Mouse (Mus musculus) embryonic facial prominence, embryonic 10.5 days (tissue): ENCODE data around the gene Gse1. TPM values are rescaled to one million over a fixed set of nuclear protein-coding genes. Genes with fewer than 3 reads are reported as not detected.

ENCODE experiments used
- DNase-seq: peaks from one replicate; pipeline ENCODE4 v3.0.0-alpha.2; 2017; ENCODE audit warnings: low spot score
- H3K27ac ChIP-seq: fragments of 300-500 bp; sonication (generic); replicated peaks from 2 replicates; pipeline ENCODE4 v1.5.1; 2016; ENCODE audit warnings: mild to moderate bottlenecking
- H3K27me3 ChIP-seq: fragments of 300-500 bp; sonication (generic); replicated peaks from 2 replicates; pipeline ENCODE4 v1.6.1; 2016; ENCODE audit warnings: low read depth, mild to moderate bottlenecking; ENCODE audit not compliant: poor library complexity, severe bottlenecking
- H3K36me3 ChIP-seq: fragments of 300-500 bp; sonication (generic); replicated peaks from 2 replicates; pipeline ENCODE4 v1.6.1; 2016; ENCODE audit warnings: mild to moderate bottlenecking, moderate library complexity
- H3K4me1 ChIP-seq: fragments of 300-500 bp; sonication (generic); 2 replicates; pipeline ENCODE4 v1.6.1; 2016
- H3K4me3 ChIP-seq: fragments of 300-500 bp; sonication (generic); 2 replicates; pipeline ENCODE4 v1.5.1; 2016; ENCODE audit warnings: mild to moderate bottlenecking, moderate library complexity
- H3K9me3 ChIP-seq: fragments of 300-500 bp; sonication (generic); 2 replicates; pipeline ENCODE4 v1.6.1; 2016; ENCODE audit warnings: mild to moderate bottlenecking
- WGBS: fragments of 180-500 bp; shearing (Covaris S2); methylation state at CpG from one replicate; pipeline ENCODE4 v1.1.7; 2016; 5-methylcytosine and 5-hydroxymethylcytosine counted together
- polyA plus RNA-seq: library from polyadenylated mRNA; unstranded; fragments of >200 nt; fragmentation: Nextera tagmentation; extraction: Ambion mirVana; gene quantifications from 2 replicates; pipeline ENCODE4 v1.2.1, GENCODE M21; 2016

The Gse1 gene
- polyA plus RNA-seq, 1 experiment from 2014 or later: 10.2 TPM

DNA sequence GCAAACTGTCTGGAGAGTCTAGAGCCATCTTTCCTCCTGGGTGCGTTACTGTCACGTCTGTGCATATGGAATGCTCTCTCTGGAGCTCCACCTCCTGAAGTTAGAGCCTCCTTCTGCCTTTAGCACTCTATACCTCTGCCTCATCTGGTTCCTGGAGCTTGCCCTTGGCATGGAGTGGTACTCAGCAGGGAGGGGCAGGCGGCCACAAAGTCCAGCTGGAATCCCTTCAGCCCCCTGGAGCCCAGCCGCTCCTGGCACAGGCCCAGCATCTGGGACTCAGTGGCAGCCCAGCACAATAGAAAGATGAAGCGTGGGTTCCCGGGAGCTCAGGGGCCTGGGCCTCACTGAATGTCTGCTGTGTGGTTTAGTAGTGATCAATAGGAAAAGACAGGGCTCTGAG lies 232.1 kb downstream of the Gse1 start:
- Histone ChIP-seq H3K9me3 (no peaks in the 10 kb centered on the region), H3K27ac (0 out of 2 replicates have a peak overlapping the region, but pooled peaks have one; percentile 37), H3K4me1 (peaks cover 74% of the 10 kb centered on the region), H3K4me3 (no peak overlapping the region), H3K27me3 (peaks cover 63% of the 10 kb centered on the region), H3K36me3 (no peaks in the 10 kb centered on the region)
- DNase-seq: no peak
- 71% methylated on average over 6 of the region's 6 CpGs for WGBS

DNA sequence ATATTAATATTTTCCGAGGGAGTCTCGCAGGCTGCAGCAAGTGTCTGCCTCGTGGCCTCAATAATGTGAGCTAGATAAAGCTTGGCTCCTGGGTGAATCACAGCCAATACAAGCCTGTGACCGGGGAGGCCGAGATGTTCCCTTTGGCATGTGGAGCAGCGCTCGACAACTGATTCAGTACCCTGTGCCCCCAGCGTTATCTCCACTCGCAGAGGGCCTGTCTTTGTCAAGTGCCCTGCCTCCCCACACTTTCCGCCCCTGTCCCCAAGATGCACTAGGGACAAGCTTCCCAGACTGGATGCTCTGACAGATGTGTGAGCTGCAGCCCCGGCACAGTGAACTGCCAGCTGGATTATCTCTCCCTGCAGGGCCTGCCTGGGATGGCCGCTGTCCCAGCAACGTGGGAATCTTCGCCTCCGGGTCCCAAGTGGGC lies 233.9 kb downstream of the Gse1 start:
- H3K4me1 ChIP-seq: peaks cover 72% of the 10 kb centered on the region
- no peaks in the 10 kb centered on the region for H3K9me3 ChIP-seq
- no peaks in the 10 kb centered on the region for H3K36me3 ChIP-seq
- peaks cover 71% of the 10 kb centered on the region for H3K27me3 ChIP-seq
- 44% methylated on average over 15 of the region's 15 CpGs for whole genome bisulfite sequencing
- no peak overlapping the region for H3K27ac ChIP-seq
- no peak for DNase-seq
- no peak overlapping the region for H3K4me3 ChIP-seq

DNA sequence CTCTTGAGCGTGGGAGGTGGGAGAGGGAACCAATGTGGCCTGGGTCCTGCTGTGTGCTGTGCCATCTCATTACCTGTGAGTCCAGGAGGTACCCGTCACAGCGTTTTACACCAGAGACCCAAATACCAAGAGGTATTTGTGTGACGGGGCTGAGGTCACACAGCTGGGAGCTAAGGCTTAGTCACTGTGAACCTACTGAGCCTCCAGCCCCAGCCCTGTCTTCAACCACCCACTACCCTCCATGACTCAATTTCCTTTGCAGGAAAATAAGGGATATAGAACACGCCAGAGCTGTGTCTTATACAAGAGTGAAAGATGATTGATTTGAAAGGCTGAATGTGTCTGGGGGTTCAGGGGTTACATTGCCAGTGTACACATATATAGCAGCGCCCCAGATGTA lies 234.4 kb downstream of the Gse1 start:
- no peaks in the 10 kb centered on the region for H3K9me3 ChIP-seq
- no peak overlapping the region for H3K4me3 ChIP-seq
- H3K4me1 ChIP-seq: peaks cover 75% of the 10 kb centered on the region
- no peak for DNase-seq
- peaks cover 76% of the 10 kb centered on the region for H3K27me3 ChIP-seq
- no peak overlapping the region for H3K27ac ChIP-seq
- 81% methylated on average over 6 of the region's 6 CpGs for WGBS
- no peaks in the 10 kb centered on the region for H3K36me3 ChIP-seq

DNA sequence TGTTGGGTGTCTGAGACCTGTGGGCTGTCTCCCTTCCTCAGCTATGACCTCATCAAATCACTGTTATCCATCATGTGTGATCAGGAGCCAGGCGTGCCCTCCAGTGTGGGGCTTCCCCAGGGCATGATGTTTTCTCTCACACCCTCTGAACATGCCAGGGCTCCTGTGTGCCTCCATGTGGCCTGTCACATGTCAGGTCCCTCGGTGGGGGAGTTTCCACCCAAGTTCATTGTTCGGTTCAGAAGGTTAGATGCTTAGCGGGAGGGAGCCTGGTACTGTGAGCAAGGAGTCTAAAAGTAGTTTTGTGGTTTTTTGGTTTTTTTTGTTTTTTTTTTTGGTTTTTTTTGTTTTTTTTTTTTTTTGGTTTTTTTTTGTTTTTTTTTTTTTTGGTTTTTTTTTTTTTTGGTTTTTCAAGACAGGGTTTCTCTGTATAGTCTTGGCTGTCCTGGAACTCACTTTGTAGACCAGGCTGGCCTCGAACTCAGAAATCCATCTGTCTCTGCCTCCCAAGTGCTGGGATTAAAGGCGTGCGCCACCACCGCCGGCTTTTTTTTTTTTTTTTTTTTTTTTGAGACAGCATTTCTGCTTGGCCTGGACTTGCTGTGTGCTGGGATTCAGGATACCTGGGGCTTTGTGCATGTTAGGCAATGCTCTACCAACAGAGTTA lies 235.8 kb downstream of the Gse1 start:
- no peak overlapping the region for H3K27ac ChIP-seq
- H3K4me1 ChIP-seq: peaks cover 78% of the 10 kb centered on the region
- H3K4me3 ChIP-seq: no peak overlapping the region
- no peaks in the 10 kb centered on the region for H3K9me3 ChIP-seq
- H3K36me3 ChIP-seq: no peaks in the 10 kb centered on the region
- H3K27me3 ChIP-seq: peaks cover 76% of the 10 kb centered on the region
- WGBS: 90% methylated on average over 9 of the region's 9 CpGs
- DNase-seq: no peak

DNA sequence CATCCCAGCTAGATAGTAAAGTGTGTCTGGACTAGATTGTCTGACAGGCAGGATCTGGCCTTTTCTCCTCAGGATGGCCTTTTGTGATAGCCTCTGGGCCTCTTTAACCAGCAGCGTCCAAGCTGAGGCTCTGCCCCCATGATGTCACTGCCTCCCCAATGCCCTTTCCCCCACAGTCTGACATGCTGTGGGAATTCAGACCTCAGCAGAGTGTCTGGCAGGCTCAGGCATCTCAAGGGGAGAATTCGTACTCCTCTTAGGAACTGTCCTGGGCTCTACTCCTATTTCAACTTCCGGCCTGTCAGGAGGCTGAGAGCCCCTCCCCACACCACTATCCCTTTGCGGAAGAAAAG lies 236.3 kb downstream of the Gse1 start:
- 43% methylated on average over 4 of the region's 4 CpGs for WGBS
- Histone ChIP-seq H3K9me3 (no peaks in the 10 kb centered on the region), H3K4me1 (peaks cover 74% of the 10 kb centered on the region), H3K36me3 (no peaks in the 10 kb centered on the region), H3K27ac (0 out of 2 replicates have a peak overlapping the region, but pooled peaks have one; percentile 41), H3K27me3 (peaks cover 70% of the 10 kb centered on the region), H3K4me3 (no peak overlapping the region)
- no peak for DNase-seq

DNA sequence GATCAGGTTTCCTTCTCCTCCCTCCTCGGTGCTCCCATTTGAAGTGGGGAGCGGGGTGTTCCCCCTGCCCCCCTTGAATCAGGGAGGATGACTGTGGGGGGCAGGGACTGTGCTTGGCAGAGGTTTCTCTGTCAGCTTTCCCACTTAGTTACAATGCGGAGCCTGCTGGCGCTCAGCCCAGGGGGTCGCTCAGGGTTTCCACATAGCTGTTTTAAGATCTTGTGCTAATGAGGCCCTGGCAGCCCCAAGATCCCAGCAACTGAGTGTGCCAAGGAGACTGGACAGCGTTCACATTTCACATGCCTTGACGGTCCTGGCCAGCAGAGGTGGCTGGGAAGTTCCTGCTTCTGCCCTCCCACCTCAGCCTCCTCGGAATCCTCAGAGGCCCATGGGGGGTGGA lies 237.5 kb downstream of the Gse1 start:
- peaks cover 59% of the 10 kb centered on the region for H3K27me3 ChIP-seq

DNA sequence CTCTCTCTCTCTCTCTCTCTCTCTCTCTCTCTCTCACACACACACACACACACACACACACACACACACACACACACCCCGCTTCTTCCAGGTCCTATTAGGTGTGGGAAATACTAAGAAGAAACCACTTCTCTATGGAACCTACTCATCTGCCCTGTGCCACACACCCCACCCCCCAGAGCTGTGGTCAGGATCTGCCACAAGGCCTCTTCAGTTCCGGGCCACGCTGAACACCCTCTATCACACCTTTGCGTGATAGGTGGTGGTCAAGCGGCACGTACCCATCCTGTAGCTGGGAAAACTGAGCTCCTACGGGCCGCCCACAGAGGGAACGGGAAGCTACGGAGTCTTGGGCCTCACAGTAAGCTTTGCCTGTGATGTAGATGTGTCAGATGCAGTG lies 238.0 kb downstream of the Gse1 start:
- WGBS: 51% methylated on average over 10 of the region's 10 CpGs

More for the DNA sequence above, 237.5 kb downstream of the Gse1 start:
- H3K9me3 ChIP-seq: no peaks in the 10 kb centered on the region
- DNase-seq: no peak
- no peaks in the 10 kb centered on the region for H3K36me3 ChIP-seq
- peaks cover 71% of the 10 kb centered on the region for H3K4me1 ChIP-seq
- H3K27ac ChIP-seq: peak overlapping the region; percentile 37; the same call in 1 of the 2 replicates
- no peak overlapping the region for H3K4me3 ChIP-seq
- WGBS: 25% methylated on average over 8 of the region's 8 CpGs

DNA sequence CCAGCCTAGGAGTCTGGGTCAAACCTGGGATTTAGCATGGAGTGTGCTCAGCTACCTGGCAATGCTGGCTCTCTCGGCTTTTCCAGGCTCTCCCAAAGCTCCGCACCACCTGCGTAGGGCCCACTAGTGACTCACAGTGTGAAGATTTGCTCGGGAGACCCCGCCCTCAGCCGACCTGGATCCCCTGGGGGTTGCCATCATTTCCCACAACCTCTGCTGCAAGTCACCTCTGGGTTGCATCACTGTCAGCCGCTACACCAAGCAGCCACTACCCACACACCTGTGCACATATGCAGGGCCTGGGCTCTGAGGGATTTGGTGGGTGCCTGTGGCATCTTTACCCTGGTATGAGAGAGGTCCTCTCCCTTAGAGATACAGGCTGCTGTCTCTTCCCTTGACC lies 239.3 kb downstream of the Gse1 start:
- no peaks in the 10 kb centered on the region for H3K9me3 ChIP-seq
- no peak overlapping the region for H3K4me3 ChIP-seq
- no peak overlapping the region for H3K27ac ChIP-seq
- DNase-seq: no peak
- WGBS: 88% methylated on average over 7 of the region's 7 CpGs
- H3K36me3 ChIP-seq: no peaks in the 10 kb centered on the region
- peaks cover 71% of the 10 kb centered on the region for H3K4me1 ChIP-seq
- peaks cover 47% of the 10 kb centered on the region for H3K27me3 ChIP-seq

More for the DNA sequence above, 238.0 kb downstream of the Gse1 start:
- DNase-seq: no peak
- no peaks in the 10 kb centered on the region for H3K9me3 ChIP-seq
- H3K36me3 ChIP-seq: no peaks in the 10 kb centered on the region
- peaks cover 71% of the 10 kb centered on the region for H3K4me1 ChIP-seq
- H3K27me3 ChIP-seq: peaks cover 54% of the 10 kb centered on the region
- no peak overlapping the region for H3K4me3 ChIP-seq
- H3K27ac ChIP-seq: no peak overlapping the region

DNA sequence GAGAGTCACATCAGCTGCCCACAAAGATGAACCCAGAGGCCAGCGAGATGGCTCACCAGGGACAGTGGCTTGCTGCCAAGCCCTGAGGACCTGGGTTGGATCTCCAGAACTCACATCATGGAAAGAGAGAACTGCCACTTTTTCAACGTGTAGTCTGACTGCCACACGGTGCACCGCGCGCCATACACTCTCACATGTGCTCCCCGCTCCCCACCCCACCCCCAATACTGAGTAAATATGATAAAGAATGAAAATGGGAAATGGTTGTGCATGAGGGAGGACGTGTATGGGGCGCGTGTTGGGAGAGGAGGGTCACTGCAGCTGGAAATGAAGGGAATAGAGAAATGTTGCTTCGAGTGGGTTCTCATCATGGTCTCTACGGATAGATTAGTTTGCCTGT lies 241.9 kb downstream of the Gse1 start:
- no peak overlapping the region for H3K4me3 ChIP-seq
- H3K27me3 ChIP-seq: peaks cover 40% of the 10 kb centered on the region
- H3K36me3 ChIP-seq: no peaks in the 10 kb centered on the region
- WGBS: 92% methylated on average over 12 of the region's 12 CpGs
- peaks cover 89% of the 10 kb centered on the region for H3K4me1 ChIP-seq
- H3K27ac ChIP-seq: no peak overlapping the region
- H3K9me3 ChIP-seq: no peaks in the 10 kb centered on the region
- DNase-seq: no peak

DNA sequence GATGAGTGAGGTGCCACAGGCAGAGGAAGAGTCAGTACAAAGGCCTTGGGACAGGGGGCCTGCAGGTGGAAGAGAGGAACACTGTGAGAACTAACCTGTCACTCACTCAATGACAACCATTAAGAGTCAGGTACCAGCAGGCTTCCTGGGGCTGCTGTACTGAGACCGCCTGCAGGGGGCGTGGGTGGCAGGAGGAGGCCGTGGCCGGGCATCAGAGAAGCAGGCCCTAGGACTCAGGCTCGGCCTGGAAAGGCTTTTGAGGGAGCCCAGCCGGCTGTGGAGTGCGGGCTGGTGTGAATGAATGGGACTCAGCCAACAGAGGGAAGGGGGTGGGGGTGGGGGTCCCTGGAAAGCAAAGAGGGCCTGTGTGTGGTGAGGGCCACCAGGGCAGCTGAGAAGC lies 242.9 kb downstream of the Gse1 start:
- H3K4me1 ChIP-seq: peaks cover 89% of the 10 kb centered on the region
- peaks cover 31% of the 10 kb centered on the region for H3K27me3 ChIP-seq

DNA sequence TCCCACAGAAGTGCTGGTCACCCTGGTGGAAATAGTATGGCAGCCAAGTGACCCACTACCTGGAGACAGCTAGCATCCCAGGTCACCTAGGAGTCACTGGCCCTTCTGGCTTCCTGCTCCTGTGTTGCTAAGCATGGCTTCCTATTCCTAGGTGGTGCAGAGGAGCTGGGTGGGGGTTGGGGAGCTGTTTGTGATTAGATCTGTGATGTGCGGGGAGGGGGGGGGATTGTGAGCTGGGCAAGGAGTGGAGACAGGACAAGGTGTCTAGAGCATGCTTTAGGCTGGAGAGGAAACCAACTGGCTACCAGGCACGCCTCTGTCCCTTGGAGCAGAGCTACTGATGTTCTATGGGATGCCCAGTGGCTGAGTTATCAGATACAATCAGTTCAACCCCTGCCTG lies 243.5 kb downstream of the Gse1 start:
- Histone ChIP-seq H3K27ac (peak overlapping the region; percentile 32; the same call in 1 of the 2 replicates), H3K4me3 (0 out of 2 replicates have a peak overlapping the region, but pooled peaks have one; percentile 11), H3K9me3 (no peaks in the 10 kb centered on the region), H3K36me3 (no peaks in the 10 kb centered on the region), H3K4me1 (peaks cover 89% of the 10 kb centered on the region), H3K27me3 (peaks cover 25% of the 10 kb centered on the region)
- 56% methylated on average over 2 of the region's 2 CpGs for WGBS
- DNase-seq: no peak

More for the DNA sequence above, 242.9 kb downstream of the Gse1 start:
- H3K4me3 ChIP-seq: no peak overlapping the region
- DNase-seq: peak; percentile 74
- H3K9me3 ChIP-seq: no peaks in the 10 kb centered on the region
- no peaks in the 10 kb centered on the region for H3K36me3 ChIP-seq
- 8% methylated on average over 7 of the region's 7 CpGs for WGBS
- peak overlapping the region; percentile 31; the same call in 1 of the 2 replicates for H3K27ac ChIP-seq

DNA sequence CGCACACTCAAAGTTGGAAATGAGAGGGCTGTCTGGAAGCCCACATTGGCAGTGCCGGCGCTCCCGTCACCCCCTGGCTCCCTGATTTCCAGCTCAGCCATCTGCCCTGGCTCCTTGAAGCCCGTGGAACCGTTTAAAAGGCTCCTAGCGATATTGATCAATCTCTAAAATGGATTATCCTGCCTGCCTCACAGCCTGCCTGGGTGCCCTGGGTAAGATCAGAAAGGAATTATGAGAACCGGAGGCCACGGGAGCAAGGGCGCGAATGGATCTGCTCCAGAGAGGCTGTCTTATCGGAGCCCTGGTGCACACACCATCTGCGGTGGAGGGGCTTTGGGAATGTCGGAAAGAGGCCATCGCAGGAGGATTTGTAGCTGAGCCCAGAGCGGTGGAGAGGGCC lies 244.0 kb downstream of the Gse1 start:
- H3K9me3 ChIP-seq: no peaks in the 10 kb centered on the region
- H3K27me3 ChIP-seq: peaks cover 20% of the 10 kb centered on the region
- WGBS: 41% methylated on average over 16 of the region's 16 CpGs
- peak overlapping the region; percentile 32; the same call in 1 of the 2 replicates for H3K27ac ChIP-seq
- H3K4me3 ChIP-seq: 0 out of 2 replicates have a peak overlapping the region, but pooled peaks have one; percentile 11
- no peaks in the 10 kb centered on the region for H3K36me3 ChIP-seq
- peaks cover 91% of the 10 kb centered on the region for H3K4me1 ChIP-seq
- no peak for DNase-seq

DNA sequence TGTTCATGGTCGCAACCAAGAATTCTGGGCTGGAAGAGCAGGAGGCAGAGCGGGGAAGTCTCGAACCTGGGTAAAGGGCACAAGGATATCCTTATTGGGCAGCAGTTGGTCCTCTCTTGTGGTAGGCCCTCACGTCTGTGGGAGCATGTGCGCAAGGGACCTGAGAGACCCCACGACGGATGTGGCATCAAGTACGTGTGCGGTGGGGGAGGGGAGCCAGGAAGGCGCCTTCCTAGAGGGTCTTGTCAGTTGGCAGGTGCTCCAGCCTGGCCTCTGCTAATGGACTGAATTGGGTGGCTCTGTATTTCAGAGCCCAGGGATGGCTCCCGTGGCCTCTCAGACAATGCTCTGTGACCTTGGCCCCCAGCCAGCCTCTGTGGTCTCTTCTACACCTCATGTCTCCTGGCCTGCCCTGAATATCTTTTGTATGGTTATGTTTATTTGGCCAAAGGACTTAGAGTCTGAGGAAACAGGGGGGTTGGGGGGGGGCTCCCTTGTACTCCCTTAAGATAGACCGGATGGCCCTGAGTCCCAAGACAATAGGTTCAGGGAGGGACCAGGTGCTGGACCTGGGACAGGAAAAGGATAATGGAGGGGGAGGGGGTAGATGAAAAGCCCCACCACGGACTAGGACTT lies 245.6 kb downstream of the Gse1 start:
- DNase-seq: no peak
- peaks cover 15% of the 10 kb centered on the region; the same call in 1 of the 2 replicates for H3K27me3 ChIP-seq
- peak overlapping the region; percentile 19; the same call in 1 of the 2 replicates for H3K27ac ChIP-seq
- no peaks in the 10 kb centered on the region for H3K9me3 ChIP-seq
- H3K4me1 ChIP-seq: peaks cover 90% of the 10 kb centered on the region
- no peak overlapping the region for H3K4me3 ChIP-seq
- no peaks in the 10 kb centered on the region for H3K36me3 ChIP-seq
- 87% methylated on average over 13 of the region's 13 CpGs for WGBS
